Mouse (Mus musculus): ENCODE data around the gene Grid1. TPM values are rescaled to one million over a fixed set of nuclear protein-coding genes. Genes with fewer than 3 reads are reported as not detected.

Grid1 gene
- total RNA-seq, 2 experiments from 2014 or later: 55.1 to 57.2 TPM

DNA sequence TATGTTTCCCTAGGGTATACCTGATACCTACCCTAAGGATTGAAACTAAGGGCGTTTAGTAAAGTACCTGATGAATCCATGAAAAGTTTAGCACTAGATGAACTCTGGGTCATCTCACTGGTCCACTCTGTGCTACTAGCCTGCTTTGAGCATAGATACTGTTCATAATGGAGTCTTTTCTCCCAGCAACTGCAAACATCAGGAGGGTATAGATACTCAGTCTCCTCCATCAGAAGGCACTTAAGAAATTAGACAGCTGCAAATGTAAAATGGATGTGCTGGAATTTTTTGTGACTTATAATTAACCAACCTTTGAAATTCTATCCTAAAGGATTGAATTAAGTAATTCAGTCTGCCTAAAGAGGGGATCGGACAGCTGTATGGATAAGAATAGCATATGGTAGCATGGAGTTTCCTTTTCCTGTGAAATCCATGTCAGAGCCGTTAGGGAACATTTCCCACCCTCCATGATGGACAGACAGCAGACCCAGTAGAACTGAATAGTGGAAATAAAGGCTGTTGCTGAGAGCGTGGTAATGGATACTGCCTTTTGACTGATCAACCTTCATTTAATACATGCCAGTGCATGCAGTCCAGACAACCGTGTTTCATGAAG is 303.5 kb downstream of the Grid1 start:
- H3K4me3 ChIP-seq: no peak overlapping the region
- no peak for DNase-seq (ENCODE audit: low spot score in 2 of 2)
- no peak for TF ChIP-seq CTCF (conservative IDR thresholded peaks at IDR 0.05)
- no peak overlapping the region for H3K27ac ChIP-seq

DNA sequence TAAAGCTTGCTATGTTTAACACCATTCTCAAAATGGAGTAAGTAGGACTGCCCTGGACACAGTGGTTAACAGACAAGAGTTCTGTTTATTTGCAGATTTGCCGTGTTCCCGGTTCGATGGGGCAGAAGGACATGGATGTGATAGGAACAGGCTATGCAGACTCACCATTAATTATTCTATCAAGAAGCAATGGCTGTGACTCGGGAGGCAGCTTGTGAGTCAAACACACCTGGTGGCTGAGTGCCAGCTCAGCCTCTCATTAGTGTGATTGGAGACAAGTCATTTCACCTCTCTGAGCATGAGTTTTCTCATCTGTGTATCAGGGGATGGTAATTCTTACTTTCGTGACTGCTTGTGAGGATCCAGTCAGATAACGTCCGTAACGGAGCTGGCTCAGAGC is 307.7 kb downstream of the Grid1 start:
- H3K4me3 ChIP-seq: no peak overlapping the region
- TF ChIP-seq CTCF (conservative IDR thresholded peaks at IDR 0.05): no peak
- no peak for DNase-seq (ENCODE audit: low spot score in 2 of 2)

DNA sequence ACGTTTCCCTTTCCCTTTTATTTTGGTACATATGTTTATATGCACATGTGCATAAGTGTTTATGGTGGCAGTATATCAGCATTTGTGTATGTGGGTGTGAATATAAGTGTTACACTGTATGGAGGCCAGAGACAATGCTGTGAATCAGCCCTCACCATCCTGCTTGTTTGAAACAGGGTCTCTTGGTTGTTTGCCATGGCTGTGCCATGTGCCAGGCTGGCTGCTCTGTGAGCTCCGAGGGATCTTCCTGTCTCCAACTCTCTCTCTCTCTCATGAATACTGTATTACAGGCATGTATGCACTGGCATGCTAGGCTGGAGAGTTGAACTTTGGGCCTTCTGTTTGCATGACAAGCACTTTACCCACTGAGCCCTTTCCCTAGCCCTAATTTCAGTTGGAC is 315.1 kb downstream of the Grid1 start:
- H3K4me3 ChIP-seq: no peak overlapping the region
- DNase-seq (ENCODE audit: low spot score in 2 of 2): no peak
- H3K27ac ChIP-seq: no peak overlapping the region
- TF ChIP-seq CTCF (conservative IDR thresholded peaks at IDR 0.05): no peak

More for the DNA sequence above, 307.7 kb downstream of the Grid1 start:
- no peak overlapping the region for H3K27ac ChIP-seq

DNA sequence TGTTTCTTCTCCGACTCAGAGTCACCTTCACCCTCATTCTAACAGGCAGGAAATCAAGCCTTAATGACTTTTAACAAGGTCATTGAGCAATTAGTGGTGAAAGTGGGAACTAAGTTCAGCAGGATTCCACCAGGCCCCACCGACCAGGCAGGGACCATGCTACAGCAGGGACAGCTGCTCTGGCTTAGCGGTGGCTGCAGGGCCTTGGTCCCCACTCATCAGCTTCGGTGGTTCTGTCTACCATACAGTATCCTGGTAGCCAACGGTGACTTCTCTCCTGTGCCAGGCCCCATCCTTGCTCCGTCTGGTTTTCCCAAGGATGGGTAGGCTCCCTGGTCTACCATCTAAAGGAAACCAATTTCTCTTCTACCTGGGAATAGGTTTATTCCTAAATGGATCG is 318.2 kb downstream of the Grid1 start:
- DNase-seq (ENCODE audit: low spot score in 2 of 2): no peak
- Histone ChIP-seq H3K27ac (no peak overlapping the region), H3K4me3 (no peak overlapping the region)
- no peak for TF ChIP-seq CTCF (conservative IDR thresholded peaks at IDR 0.05)

GRCm38 (mm10) chr14:35139824-35140223 is 319.9 kb downstream of the Grid1 start:
- no peak for TF ChIP-seq CTCF (conservative IDR thresholded peaks at IDR 0.05)
- no peak for DNase-seq (ENCODE audit: low spot score in 2 of 2)
- Histone ChIP-seq H3K4me3 (no peak overlapping the region), H3K27ac (no peak overlapping the region)

DNA sequence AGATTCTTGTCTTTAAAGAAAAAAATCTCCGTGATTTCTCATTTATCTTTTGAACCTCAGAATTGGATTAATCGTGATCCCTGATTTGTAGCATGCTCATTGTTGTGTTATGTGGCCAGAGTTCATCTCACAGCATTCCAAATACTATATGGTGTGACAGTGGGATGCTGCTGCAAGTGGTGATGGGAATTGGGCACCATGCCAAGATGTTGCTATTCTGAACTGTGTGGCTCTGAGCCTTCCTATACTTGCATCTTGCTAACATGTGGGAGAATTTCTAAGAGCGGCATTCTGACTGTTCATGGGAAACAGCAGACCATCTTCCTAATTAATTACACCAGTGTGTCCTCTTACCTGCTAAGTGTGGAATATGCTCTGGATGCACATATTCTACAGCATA is 332.5 kb downstream of the Grid1 start:
- Histone ChIP-seq H3K27ac (no peak overlapping the region), H3K4me3 (no peak overlapping the region)
- TF ChIP-seq CTCF (conservative IDR thresholded peaks at IDR 0.05): no peak
- DNase-seq (ENCODE audit: low spot score in 2 of 2): no peak

- no peak overlapping the region for H3K4me3 ChIP-seq
- peak; percentile 42 to 61 for DNase-seq (ENCODE audit: low spot score in 2 of 2)
- no peak overlapping the region for H3K27ac ChIP-seq
- TF ChIP-seq CTCF (conservative IDR thresholded peaks at IDR 0.05): no peak
Measured at GRCm38 (mm10) chr14:35153701-35154277, 333.9 kb downstream of the Grid1 start.

- TF ChIP-seq CTCF (conservative IDR thresholded peaks at IDR 0.05): no peak
- H3K27ac ChIP-seq: no peak overlapping the region
- H3K4me3 ChIP-seq: no peak overlapping the region
- no peak for DNase-seq (ENCODE audit: low spot score in 2 of 2)
Measured at GRCm38 (mm10) chr14:35154364-35154763, 334.5 kb downstream of the Grid1 start.

DNA sequence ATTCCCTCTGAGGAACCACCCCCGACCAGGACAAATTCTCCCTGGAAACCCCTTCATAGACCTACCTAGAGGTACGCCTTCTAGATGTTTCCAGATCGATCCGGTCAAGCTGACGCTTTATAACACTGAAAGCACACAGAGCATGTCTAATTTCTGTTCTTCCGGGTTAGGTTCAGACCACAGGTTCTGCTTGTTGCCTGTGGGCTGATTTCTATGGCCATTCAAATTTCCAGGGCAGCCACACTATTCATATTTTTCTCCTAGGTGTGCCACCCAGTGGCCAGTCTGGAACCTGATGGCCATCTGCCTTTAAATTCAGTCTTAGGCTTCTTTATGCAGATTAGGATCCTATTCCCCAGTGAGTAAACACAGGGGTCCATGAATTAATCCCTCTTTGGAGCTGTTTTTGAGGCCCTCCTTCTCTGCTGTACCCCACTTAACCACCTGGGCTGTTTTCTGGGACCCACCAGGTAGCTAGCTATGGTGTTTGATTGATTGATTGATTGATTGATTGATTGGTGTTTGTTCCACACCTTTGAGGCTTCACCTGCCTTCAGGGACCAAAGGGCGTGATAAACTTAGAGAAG is 337.3 kb downstream of the Grid1 start:
- peak; percentile 72 for TF ChIP-seq CTCF (conservative IDR thresholded peaks at IDR 0.05)
- Histone ChIP-seq H3K27ac (no peak overlapping the region), H3K4me3 (no peak overlapping the region)
- DNase-seq (ENCODE audit: low spot score in 2 of 2): peak in 1 of 2 experiments; percentile 35

- no peak for TF ChIP-seq CTCF (conservative IDR thresholded peaks at IDR 0.05)
- no peak for DNase-seq (ENCODE audit: low spot score in 2 of 2)
- Histone ChIP-seq H3K27ac (no peak overlapping the region), H3K4me3 (no peak overlapping the region)
Measured at GRCm38 (mm10) chr14:35159296-35159695, 339.4 kb downstream of the Grid1 start.

- H3K4me3 ChIP-seq: no peak overlapping the region
- no peak for TF ChIP-seq CTCF (conservative IDR thresholded peaks at IDR 0.05)
Measured at GRCm38 (mm10) chr14:35167451-35167850, 347.5 kb downstream of the Grid1 start.

GRCm38 (mm10) chr14:35173861-35174260 is 354.0 kb downstream of the Grid1 start:
- Histone ChIP-seq H3K4me3 (no peak overlapping the region), H3K27ac (no peak overlapping the region)
- TF ChIP-seq CTCF (conservative IDR thresholded peaks at IDR 0.05): no peak
- no peak for DNase-seq (ENCODE audit: low spot score in 2 of 2)

More at GRCm38 (mm10) chr14:35167451-35167850, 347.5 kb downstream of the Grid1 start:
- no peak for DNase-seq (ENCODE audit: low spot score in 2 of 2)
- H3K27ac ChIP-seq: no peak overlapping the region

DNA sequence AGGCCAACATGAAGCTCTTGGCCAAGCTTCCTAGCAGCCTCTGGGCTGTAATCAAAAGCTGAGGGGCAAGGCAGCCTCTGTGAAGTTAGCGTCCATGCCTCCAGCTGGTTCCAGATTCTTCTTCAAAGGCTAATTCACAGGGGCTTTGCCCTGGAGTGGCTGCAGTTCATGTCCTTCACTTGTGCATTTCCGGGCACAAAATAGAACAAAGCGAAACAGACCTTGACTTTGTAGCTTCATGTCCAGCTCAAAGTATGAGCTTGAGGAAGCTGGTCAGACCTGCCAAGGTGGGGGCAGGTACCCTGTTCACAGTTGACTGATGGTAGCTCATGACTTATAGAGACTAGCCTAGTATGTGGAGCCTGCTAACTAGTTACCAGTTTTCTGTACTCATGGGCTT is 356.1 kb downstream of the Grid1 start:
- no peak for TF ChIP-seq CTCF (conservative IDR thresholded peaks at IDR 0.05)
- DNase-seq (ENCODE audit: low spot score in 2 of 2): no peak
- H3K27ac ChIP-seq: no peak overlapping the region

DNA sequence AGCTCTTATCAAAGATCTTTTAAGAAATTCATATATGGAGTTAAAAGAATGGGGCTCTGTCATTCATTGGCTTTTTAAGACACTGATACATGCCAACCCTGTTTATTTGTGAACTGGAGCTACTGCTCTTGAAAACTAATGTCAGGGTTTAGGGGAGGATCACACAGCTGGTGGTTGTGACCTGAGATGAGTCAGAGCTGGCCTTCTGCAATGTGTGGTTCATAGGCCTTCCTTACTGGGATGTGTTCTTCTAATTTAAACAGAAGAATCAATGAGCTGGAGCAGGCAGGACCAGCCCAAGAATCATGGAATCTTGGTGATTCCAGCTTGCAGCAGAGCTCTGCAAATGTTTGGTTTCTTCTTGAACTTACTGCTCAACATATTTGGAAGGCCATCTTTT is 359.2 kb downstream of the Grid1 start:
- H3K4me3 ChIP-seq: no peak overlapping the region
- no peak for TF ChIP-seq CTCF (conservative IDR thresholded peaks at IDR 0.05)
- no peak overlapping the region for H3K27ac ChIP-seq
- DNase-seq (ENCODE audit: low spot score in 2 of 2): no peak

More for the DNA sequence above, 356.1 kb downstream of the Grid1 start:
- H3K4me3 ChIP-seq: no peak overlapping the region
